Mouse (Mus musculus) neural tube, embryonic 12.5 days (tissue): ENCODE measurements around the gene BC030500. TPM values are rescaled to one million over a fixed set of nuclear protein-coding genes. Genes with fewer than 3 reads are reported as not detected.

Source experiments
- polyA plus RNA-seq: library from polyadenylated mRNA; unstranded; fragments of >200 nt; fragmentation: Nextera tagmentation; extraction: Ambion mirVana; gene quantifications from 2 replicates; pipeline ENCODE4 v1.2.1, GENCODE M21; 2016

The BC030500 gene
- polyA plus RNA-seq, 1 experiment from 2014 or later = 5.9 TPM

Other genes with a start within 250 kb of the BC030500 start
- 6.2 and 7.4 TPM in 2 replicates for gene Galntl6, start 885 bp downstream of the BC030500 start, polyA plus RNA-seq